Mouse (Mus musculus): Measurements from ENCODE around the gene Mthfs. TPM values are rescaled to one million over a fixed set of nuclear protein-coding genes. Genes with fewer than 3 reads are reported as not detected.

Gene Mthfs
- polyA plus RNA-seq, 1 experiment from 2014 or later: 24.2 TPM

- Histone ChIP-seq H3K9ac (replicated peaks) (no peak overlapping the region), H3K27me3 (no peaks in the 10 kb centered on the region), H3K4me3 (replicated peaks) (no peak overlapping the region), H3K36me3 (no peaks in the 10 kb centered on the region), H3K27ac (no peak overlapping the region), H3K9me3 (no peaks in the 10 kb centered on the region), H3K4me2 (no peak overlapping the region), H3K4me1 (replicated peaks) (no peaks in the 10 kb centered on the region)
- WGBS: 80% methylated on average over 2 of the region's 2 CpGs
- ATAC-seq (ENCODE audit: insufficient number of reproducible peaks, insufficient read depth, low FRiP score, low TSS enrichment, low read depth): no peak
Measured at GRCm38 (mm10) chr9:89253400-89253799, 42.9 kb downstream of the Mthfs start.

- WGBS: 83% methylated on average over 12 of the region's 12 CpGs
- no peak overlapping the region for H3K9ac ChIP-seq (replicated peaks)
- ATAC-seq (ENCODE audit: insufficient number of reproducible peaks, insufficient read depth, low FRiP score, low TSS enrichment, low read depth): no peak
- H3K27me3 ChIP-seq: no peaks in the 10 kb centered on the region
- H3K4me2 ChIP-seq: no peak overlapping the region
- H3K4me3 ChIP-seq (replicated peaks): no peak overlapping the region
- H3K9me3 ChIP-seq: no peaks in the 10 kb centered on the region
- H3K36me3 ChIP-seq: no peaks in the 10 kb centered on the region
- no peak overlapping the region for H3K27ac ChIP-seq
- no peaks in the 10 kb centered on the region for H3K4me1 ChIP-seq (replicated peaks)
Measured at GRCm38 (mm10) chr9:89256556-89257335, 46.3 kb downstream of the Mthfs start.

GRCm38 (mm10) chr9:89263968-89264367 lies 53.5 kb downstream of the Mthfs start:
- 92% methylated on average over 3 of the region's 3 CpGs for WGBS
- H3K4me2 ChIP-seq: no peak overlapping the region
- no peak overlapping the region for H3K9ac ChIP-seq (replicated peaks)
- no peaks in the 10 kb centered on the region for H3K9me3 ChIP-seq
- H3K27ac ChIP-seq: no peak overlapping the region
- H3K36me3 ChIP-seq: no peaks in the 10 kb centered on the region
- H3K4me1 ChIP-seq (replicated peaks): no peaks in the 10 kb centered on the region
- ATAC-seq (ENCODE audit: insufficient number of reproducible peaks, insufficient read depth, low FRiP score, low TSS enrichment, low read depth): no peak
- H3K27me3 ChIP-seq: no peaks in the 10 kb centered on the region
- no peak overlapping the region for H3K4me3 ChIP-seq (replicated peaks)

- Histone ChIP-seq H3K9me3 (no peaks in the 10 kb centered on the region), H3K27me3 (no peaks in the 10 kb centered on the region), H3K4me3 (replicated peaks) (no peak overlapping the region), H3K36me3 (no peaks in the 10 kb centered on the region), H3K4me2 (no peak overlapping the region), H3K27ac (no peak overlapping the region), H3K4me1 (replicated peaks) (no peaks in the 10 kb centered on the region), H3K9ac (replicated peaks) (no peak overlapping the region)
- no peak for ATAC-seq (ENCODE audit: insufficient number of reproducible peaks, insufficient read depth, low FRiP score, low TSS enrichment, low read depth)
- WGBS: 86% methylated on average over 1 of the region's 1 CpGs
Measured at GRCm38 (mm10) chr9:89264571-89264970, 54.1 kb downstream of the Mthfs start.

GRCm38 (mm10) chr9:89267093-89267492 lies 56.6 kb downstream of the Mthfs start:
- ATAC-seq (ENCODE audit: insufficient number of reproducible peaks, insufficient read depth, low FRiP score, low TSS enrichment, low read depth): no peak
- Histone ChIP-seq H3K27ac (no peak overlapping the region), H3K9me3 (no peaks in the 10 kb centered on the region), H3K9ac (replicated peaks) (no peak overlapping the region), H3K4me2 (no peak overlapping the region), H3K36me3 (no peaks in the 10 kb centered on the region), H3K4me1 (replicated peaks) (no peaks in the 10 kb centered on the region), H3K27me3 (no peaks in the 10 kb centered on the region), H3K4me3 (replicated peaks) (no peak overlapping the region)
- 81% methylated on average over 4 of the region's 4 CpGs for WGBS

GRCm38 (mm10) chr9:89267572-89267971 lies 57.1 kb downstream of the Mthfs start:
- no peak for ATAC-seq (ENCODE audit: insufficient number of reproducible peaks, insufficient read depth, low FRiP score, low TSS enrichment, low read depth)
- 74% methylated on average over 5 of the region's 5 CpGs for WGBS
- Histone ChIP-seq H3K27ac (no peak overlapping the region), H3K36me3 (no peaks in the 10 kb centered on the region), H3K27me3 (no peaks in the 10 kb centered on the region), H3K9me3 (no peaks in the 10 kb centered on the region), H3K4me3 (replicated peaks) (no peak overlapping the region), H3K9ac (replicated peaks) (no peak overlapping the region), H3K4me1 (replicated peaks) (no peaks in the 10 kb centered on the region), H3K4me2 (no peak overlapping the region)

- no peaks in the 10 kb centered on the region for H3K4me1 ChIP-seq (replicated peaks)
- ATAC-seq (ENCODE audit: insufficient number of reproducible peaks, insufficient read depth, low FRiP score, low TSS enrichment, low read depth): no peak
- H3K27me3 ChIP-seq: no peaks in the 10 kb centered on the region
- H3K27ac ChIP-seq: no peak overlapping the region
- no peak overlapping the region for H3K4me3 ChIP-seq (replicated peaks)
- no peaks in the 10 kb centered on the region for H3K9me3 ChIP-seq
- WGBS: 81% methylated on average over 2 of the region's 2 CpGs
- H3K36me3 ChIP-seq: no peaks in the 10 kb centered on the region
- H3K9ac ChIP-seq (replicated peaks): no peak overlapping the region
- H3K4me2 ChIP-seq: no peak overlapping the region
Measured at GRCm38 (mm10) chr9:89270376-89270775, 59.9 kb downstream of the Mthfs start.

- no peaks in the 10 kb centered on the region for H3K4me1 ChIP-seq (replicated peaks)
- H3K4me3 ChIP-seq (replicated peaks): no peak overlapping the region
- ATAC-seq (ENCODE audit: insufficient number of reproducible peaks, insufficient read depth, low FRiP score, low TSS enrichment, low read depth): no peak
- no peak overlapping the region for H3K9ac ChIP-seq (replicated peaks)
- no peak overlapping the region for H3K4me2 ChIP-seq
- WGBS: 76% methylated on average over 7 of the region's 7 CpGs
- H3K36me3 ChIP-seq: no peaks in the 10 kb centered on the region
- H3K9me3 ChIP-seq: no peaks in the 10 kb centered on the region
- H3K27me3 ChIP-seq: no peaks in the 10 kb centered on the region
- H3K27ac ChIP-seq: no peak overlapping the region
Measured at GRCm38 (mm10) chr9:89273766-89274165, 63.3 kb downstream of the Mthfs start.

GRCm38 (mm10) chr9:89278207-89278606 lies 67.7 kb downstream of the Mthfs start:
- H3K27ac ChIP-seq: no peak overlapping the region
- no peaks in the 10 kb centered on the region for H3K36me3 ChIP-seq
- no peak overlapping the region for H3K4me3 ChIP-seq (replicated peaks)
- ATAC-seq (ENCODE audit: insufficient number of reproducible peaks, insufficient read depth, low FRiP score, low TSS enrichment, low read depth): no peak
- H3K4me2 ChIP-seq: no peak overlapping the region
- H3K9ac ChIP-seq (replicated peaks): no peak overlapping the region
- no peaks in the 10 kb centered on the region for H3K4me1 ChIP-seq (replicated peaks)
- H3K9me3 ChIP-seq: no peaks in the 10 kb centered on the region
- WGBS: 89% methylated on average over 8 of the region's 8 CpGs
- H3K27me3 ChIP-seq: no peaks in the 10 kb centered on the region

GRCm38 (mm10) chr9:89282374-89283068 lies 72.0 kb downstream of the Mthfs start:
- Histone ChIP-seq H3K9ac (replicated peaks) (no peak overlapping the region), H3K27ac (no peak overlapping the region), H3K4me1 (replicated peaks) (no peaks in the 10 kb centered on the region), H3K36me3 (no peaks in the 10 kb centered on the region), H3K4me2 (no peak overlapping the region), H3K27me3 (no peaks in the 10 kb centered on the region), H3K4me3 (replicated peaks) (no peak overlapping the region), H3K9me3 (no peaks in the 10 kb centered on the region)
- WGBS: 90% methylated on average over 2 of the region's 2 CpGs
- ATAC-seq (ENCODE audit: insufficient number of reproducible peaks, insufficient read depth, low FRiP score, low TSS enrichment, low read depth): no peak

GRCm38 (mm10) chr9:89288037-89288436 lies 77.6 kb downstream of the Mthfs start:
- Histone ChIP-seq H3K36me3 (no peaks in the 10 kb centered on the region), H3K27me3 (no peaks in the 10 kb centered on the region), H3K4me3 (replicated peaks) (no peak overlapping the region), H3K27ac (no peak overlapping the region), H3K9ac (replicated peaks) (no peak overlapping the region), H3K4me1 (replicated peaks) (no peaks in the 10 kb centered on the region), H3K9me3 (no peaks in the 10 kb centered on the region), H3K4me2 (no peak overlapping the region)
- no peak for ATAC-seq (ENCODE audit: insufficient number of reproducible peaks, insufficient read depth, low FRiP score, low TSS enrichment, low read depth)
- 76% methylated on average over 2 of the region's 2 CpGs for WGBS
